Mouse (Mus musculus): ENCODE results near the gene Ano3.

DNA sequence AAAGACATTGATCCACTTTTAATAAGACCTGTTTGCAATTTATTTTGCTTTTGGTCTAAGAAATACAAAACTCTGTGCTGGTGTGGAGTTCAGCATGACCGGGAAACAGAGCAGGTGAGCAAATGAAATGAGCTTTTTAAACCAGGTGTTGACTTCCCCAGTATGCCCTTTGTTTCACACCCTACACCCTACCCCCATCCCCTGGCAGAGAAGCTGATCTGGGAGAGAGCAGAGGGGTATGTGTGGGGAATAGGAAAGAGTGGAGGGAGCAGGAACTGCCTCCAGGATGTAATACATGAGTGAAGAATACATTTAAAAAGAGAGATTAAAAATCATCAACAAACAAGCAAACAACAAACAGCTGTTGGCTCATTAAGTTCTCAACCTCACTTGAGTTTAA lies 306.4 kb downstream of the Ano3 start:
- TF ChIP-seq GATA1 (IDR thresholded peaks at IDR 0.05; ENCODE audit: low read length) = no peak
- no peak for TF ChIP-seq TAL1 (IDR thresholded peaks at IDR 0.05; ENCODE audit: low read length)

Data from erythroblast, embryonic 14.5 days (primary cell).